Mouse (Mus musculus): ENCODE measurements around the gene Sergef. TPM values are rescaled to one million over a fixed set of nuclear protein-coding genes. Genes with fewer than 3 reads are reported as not detected.
"Not testable (repeated sequence)": the region's sequence is repeated elsewhere in the genome, so short reads cannot be mapped to it uniquely, and the experiment has no call there.

Gene Sergef
- 11.0 and 11.4 TPM in 2 replicates for polyA plus RNA-seq (2015; fragmentation: Nextera tagmentation; extraction: Ambion mirVana)

DNA sequence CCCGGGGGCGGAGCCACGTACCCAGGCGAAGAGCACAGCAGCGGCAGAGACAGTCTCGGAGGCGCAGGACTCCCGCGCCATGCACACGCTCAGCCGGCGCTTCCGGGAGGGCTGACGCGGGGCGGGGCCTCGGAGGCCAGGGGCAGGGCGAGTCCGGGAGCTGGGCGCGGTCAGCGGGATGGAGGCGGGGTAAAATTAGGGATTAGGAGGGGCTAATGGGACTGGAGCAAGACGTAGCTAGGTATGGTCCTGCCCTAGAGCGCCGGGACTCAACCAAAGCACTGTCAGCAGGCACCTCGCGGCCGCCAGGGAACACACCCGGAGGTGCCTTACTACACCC lies at the start of gene Sergef:
Sergef (minus strand) TSS at position 116 of the 340 bp plus-strand sequence.
- Histone ChIP-seq H3K4me2 (ENCODE audit: low read depth, low read length) (peak within 1 kb of the TSS; percentile 93), H3K27ac (ENCODE audit: low read length) (peak within 1 kb of the TSS; percentile 32), H3K27me3 (ENCODE audit: control insufficient read depth, insufficient read depth, low read length) (0 out of 2 replicates have a peak, but pooled peaks cover 2% of the 10 kb centered on the region), H3K4me3 (ENCODE audit: low read length) (peak within 1 kb of the TSS; percentile 74), H3K9me3 (replicated peaks; ENCODE audit: control insufficient read depth, low read length) (no peaks in the 10 kb centered on the region), H3K9ac (ENCODE audit: low read length) (peak within 1 kb of the TSS; percentile 79), H3K36me3 (ENCODE audit: control insufficient read depth, insufficient read depth) (no peaks in the 10 kb centered on the region), H3K4me1 (ENCODE audit: control insufficient read depth, insufficient read depth, low read length) (peaks cover 6% of the 10 kb centered on the region; the same call in 1 of the 2 replicates)
- WGBS = under 1% methylated on average over 30 of the region's 30 CpGs
- ATAC-seq (replicated peaks; ENCODE audit: extremely low read depth, insufficient read depth, low FRiP score) = peak; percentile 92

DNA sequence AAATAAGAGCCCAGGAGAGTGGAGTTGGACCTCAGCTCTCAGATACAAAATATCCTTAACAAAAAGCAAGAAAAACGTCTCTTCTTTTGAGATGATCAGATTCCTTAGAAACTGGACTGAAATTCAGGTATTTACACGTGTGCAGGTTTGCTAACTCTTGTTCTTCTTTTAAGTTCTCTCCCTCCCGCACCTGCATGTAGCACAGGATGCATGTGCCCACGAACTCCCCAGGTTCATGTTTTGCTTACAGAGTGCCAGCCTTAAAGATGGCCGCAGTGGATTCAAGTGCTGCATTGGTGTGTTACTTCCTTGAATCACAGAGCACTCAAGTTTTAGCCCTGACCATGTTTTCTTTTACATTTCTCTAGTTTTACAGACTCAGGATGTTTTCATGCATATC lies 47.2 kb upstream of the Sergef start:
- Histone ChIP-seq H3K4me1 (ENCODE audit: control insufficient read depth, insufficient read depth, low read length) (no peaks in the 10 kb centered on the region), H3K9ac (ENCODE audit: low read length) (no peak overlapping the region), H3K9me3 (replicated peaks; ENCODE audit: control insufficient read depth, low read length) (0 out of 2 replicates have a peak, but pooled peaks cover 3% of the 10 kb centered on the region), H3K4me2 (ENCODE audit: low read depth, low read length) (no peak overlapping the region), H3K27ac (ENCODE audit: low read length) (no peak overlapping the region), H3K4me3 (ENCODE audit: low read length) (no peak overlapping the region), H3K27me3 (ENCODE audit: control insufficient read depth, insufficient read depth, low read length) (no peaks in the 10 kb centered on the region), H3K36me3 (ENCODE audit: control insufficient read depth, insufficient read depth) (peaks cover 13% of the 10 kb centered on the region)
- ATAC-seq (replicated peaks; ENCODE audit: extremely low read depth, insufficient read depth, low FRiP score) = no peak
- WGBS = 84% methylated on average over 5 of the region's 5 CpGs

DNA sequence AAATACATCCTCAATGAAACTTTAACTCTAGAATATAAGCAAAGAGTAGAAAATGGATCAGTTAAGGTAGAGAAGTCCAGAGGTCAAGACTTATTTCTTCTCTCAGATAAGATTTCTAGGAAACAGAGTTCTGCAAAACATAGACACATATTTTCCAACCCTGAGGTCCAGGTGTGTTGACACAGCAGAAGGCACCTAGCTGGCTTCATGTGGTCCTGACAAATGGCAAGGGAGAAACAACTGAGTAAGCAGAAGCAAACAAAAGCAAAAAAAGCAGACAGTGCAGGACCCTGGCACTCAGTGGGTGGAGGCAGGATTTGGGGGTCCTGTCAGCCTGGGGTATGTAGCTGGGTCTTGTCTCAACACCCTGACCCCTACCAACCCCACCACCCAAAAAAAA lies 41.1 kb upstream of the Sergef start:
- no peaks in the 10 kb centered on the region for H3K27me3 ChIP-seq (ENCODE audit: control insufficient read depth, insufficient read depth, low read length)
- H3K4me2 ChIP-seq (ENCODE audit: low read depth, low read length) = no peak overlapping the region
- H3K9ac ChIP-seq (ENCODE audit: low read length) = no peak overlapping the region
- H3K9me3 ChIP-seq (replicated peaks; ENCODE audit: control insufficient read depth, low read length) = 0 out of 2 replicates have a peak, but pooled peaks cover 3% of the 10 kb centered on the region
- no peak overlapping the region for H3K4me3 ChIP-seq (ENCODE audit: low read length)
- no peak for ATAC-seq (replicated peaks; ENCODE audit: extremely low read depth, insufficient read depth, low FRiP score)
- no peaks in the 10 kb centered on the region for H3K36me3 ChIP-seq (ENCODE audit: control insufficient read depth, insufficient read depth)
- no peak overlapping the region for H3K27ac ChIP-seq (ENCODE audit: low read length)
- no peaks in the 10 kb centered on the region for H3K4me1 ChIP-seq (ENCODE audit: control insufficient read depth, insufficient read depth, low read length)

DNA sequence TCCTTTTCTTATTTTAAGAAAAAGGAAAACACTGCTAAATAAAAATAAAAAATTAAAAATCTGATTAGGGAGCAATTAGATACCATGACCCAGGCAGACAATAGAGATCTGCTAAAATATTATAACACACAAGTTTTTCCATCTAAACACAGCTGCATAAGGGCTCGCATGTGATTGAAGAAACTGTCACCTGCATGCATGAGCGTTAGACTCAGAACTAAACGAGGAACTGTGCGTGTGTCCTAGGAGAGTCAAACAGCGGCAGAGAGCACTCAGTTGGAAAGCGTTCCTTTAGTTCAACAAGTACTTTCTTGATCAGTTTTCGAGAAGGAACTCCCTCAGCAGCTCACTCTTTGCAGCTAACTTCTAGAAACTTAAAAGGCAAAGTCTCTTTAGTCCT lies 39.4 kb upstream of the Sergef start:
- H3K27me3 ChIP-seq (ENCODE audit: control insufficient read depth, insufficient read depth, low read length); H3K36me3 ChIP-seq (ENCODE audit: control insufficient read depth, insufficient read depth); H3K9me3 ChIP-seq (replicated peaks; ENCODE audit: control insufficient read depth, low read length); H3K27ac ChIP-seq (ENCODE audit: low read length); H3K4me1 ChIP-seq (ENCODE audit: control insufficient read depth, insufficient read depth, low read length); H3K4me3 ChIP-seq (ENCODE audit: low read length); H3K4me2 ChIP-seq (ENCODE audit: low read depth, low read length); ATAC-seq (replicated peaks; ENCODE audit: extremely low read depth, insufficient read depth, low FRiP score); H3K9ac ChIP-seq (ENCODE audit: low read length): not testable (repeated sequence)
- WGBS = 79% methylated on average over 7 of the region's 7 CpGs

DNA sequence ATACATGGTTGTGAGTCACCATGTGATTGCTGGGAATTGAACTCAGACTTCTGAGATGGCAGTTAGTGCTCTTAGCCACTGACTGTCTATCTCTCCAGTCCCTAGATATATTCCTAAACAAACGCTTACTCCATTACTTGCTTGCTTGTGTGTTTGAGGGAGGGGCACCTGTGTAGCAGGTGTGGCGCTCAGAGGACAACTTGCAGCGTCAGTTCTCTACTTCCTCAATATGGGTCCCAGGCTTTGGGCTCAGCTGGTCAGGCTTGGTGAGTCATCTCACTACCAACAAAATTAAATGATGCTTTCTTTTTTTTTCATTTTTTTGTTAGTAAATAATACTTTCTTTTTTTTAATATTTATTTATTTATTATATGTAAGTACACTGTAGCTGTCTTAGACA lies 38.8 kb upstream of the Sergef start:
- WGBS = 70% methylated on average over 3 of the region's 3 CpGs

DNA sequence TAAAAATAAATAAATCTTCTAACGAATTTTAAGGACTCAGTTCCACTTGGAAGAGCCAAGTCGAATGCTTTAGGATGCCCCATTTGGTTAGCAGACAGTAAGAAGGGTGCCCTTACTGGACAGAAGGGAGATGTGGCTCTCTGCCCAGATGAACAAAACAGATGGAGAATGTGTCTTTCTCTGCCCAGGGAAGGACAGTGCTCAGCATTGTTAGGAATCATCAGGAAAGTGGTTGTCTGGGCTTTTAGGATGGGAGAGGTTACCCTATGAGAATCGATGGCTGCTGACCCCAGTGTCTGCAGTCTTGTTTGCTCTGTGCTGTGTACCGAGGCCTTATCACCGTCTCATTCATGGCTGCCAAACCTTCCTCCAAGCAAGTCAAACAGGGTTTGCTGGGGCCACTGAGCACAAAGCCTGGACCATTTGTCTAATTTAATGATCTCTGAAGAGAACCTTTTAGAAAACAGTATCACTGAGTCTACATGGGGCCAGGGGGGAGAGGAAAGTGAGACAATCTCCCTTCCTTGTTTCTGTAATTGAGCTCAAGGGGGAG lies 37.3 kb upstream of the Sergef start:
- no peak for ATAC-seq (replicated peaks; ENCODE audit: extremely low read depth, insufficient read depth, low FRiP score)
- no peaks in the 10 kb centered on the region for H3K4me1 ChIP-seq (ENCODE audit: control insufficient read depth, insufficient read depth, low read length)
- no peak overlapping the region for H3K27ac ChIP-seq (ENCODE audit: low read length)
- WGBS = 48% methylated on average over 5 of the region's 5 CpGs
- no peak overlapping the region for H3K4me3 ChIP-seq (ENCODE audit: low read length)
- no peak overlapping the region for H3K9ac ChIP-seq (ENCODE audit: low read length)
- no peaks in the 10 kb centered on the region for H3K36me3 ChIP-seq (ENCODE audit: control insufficient read depth, insufficient read depth)
- H3K4me2 ChIP-seq (ENCODE audit: low read depth, low read length) = no peak overlapping the region
- no peaks in the 10 kb centered on the region for H3K9me3 ChIP-seq (replicated peaks; ENCODE audit: control insufficient read depth, low read length)
- no peaks in the 10 kb centered on the region for H3K27me3 ChIP-seq (ENCODE audit: control insufficient read depth, insufficient read depth, low read length)

More for the DNA sequence above, 38.8 kb upstream of the Sergef start:
- ATAC-seq (replicated peaks; ENCODE audit: extremely low read depth, insufficient read depth, low FRiP score) = no peak
- Histone ChIP-seq H3K4me2 (ENCODE audit: low read depth, low read length) (no peak overlapping the region), H3K9ac (ENCODE audit: low read length) (no peak overlapping the region), H3K4me1 (ENCODE audit: control insufficient read depth, insufficient read depth, low read length) (no peaks in the 10 kb centered on the region), H3K27ac (ENCODE audit: low read length) (no peak overlapping the region), H3K36me3 (ENCODE audit: control insufficient read depth, insufficient read depth) (no peaks in the 10 kb centered on the region), H3K4me3 (ENCODE audit: low read length) (no peak overlapping the region), H3K27me3 (ENCODE audit: control insufficient read depth, insufficient read depth, low read length) (no peaks in the 10 kb centered on the region), H3K9me3 (replicated peaks; ENCODE audit: control insufficient read depth, low read length) (0 out of 2 replicates have a peak, but pooled peaks cover 3% of the 10 kb centered on the region)

DNA sequence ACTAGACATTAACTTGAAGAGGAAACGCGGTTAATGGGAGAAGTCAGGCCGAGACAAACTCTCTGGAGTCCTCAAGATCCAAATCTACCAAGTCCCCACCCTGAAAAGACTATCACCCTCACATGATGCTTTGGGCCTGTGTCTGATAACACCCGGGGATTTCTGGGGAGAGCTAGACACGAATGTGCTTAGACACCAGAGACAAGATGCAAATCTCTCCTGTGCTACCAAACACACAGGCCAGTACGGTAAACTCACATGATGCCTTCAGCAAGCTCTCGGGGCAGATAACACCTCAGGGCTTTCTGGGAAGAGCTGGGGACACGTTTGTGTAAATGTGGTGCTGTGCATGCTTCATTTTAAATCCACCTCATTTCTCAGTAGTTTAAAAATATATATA lies 36.3 kb upstream of the Sergef start:
- Histone ChIP-seq H3K4me2 (ENCODE audit: low read depth, low read length) (no peak overlapping the region), H3K4me3 (ENCODE audit: low read length) (no peak overlapping the region), H3K4me1 (ENCODE audit: control insufficient read depth, insufficient read depth, low read length) (no peaks in the 10 kb centered on the region), H3K36me3 (ENCODE audit: control insufficient read depth, insufficient read depth) (no peaks in the 10 kb centered on the region), H3K27ac (ENCODE audit: low read length) (no peak overlapping the region), H3K9ac (ENCODE audit: low read length) (no peak overlapping the region), H3K27me3 (ENCODE audit: control insufficient read depth, insufficient read depth, low read length) (no peaks in the 10 kb centered on the region), H3K9me3 (replicated peaks; ENCODE audit: control insufficient read depth, low read length) (no peaks in the 10 kb centered on the region)
- WGBS = 68% methylated on average over 8 of the region's 8 CpGs
- ATAC-seq (replicated peaks; ENCODE audit: extremely low read depth, insufficient read depth, low FRiP score) = no peak

DNA sequence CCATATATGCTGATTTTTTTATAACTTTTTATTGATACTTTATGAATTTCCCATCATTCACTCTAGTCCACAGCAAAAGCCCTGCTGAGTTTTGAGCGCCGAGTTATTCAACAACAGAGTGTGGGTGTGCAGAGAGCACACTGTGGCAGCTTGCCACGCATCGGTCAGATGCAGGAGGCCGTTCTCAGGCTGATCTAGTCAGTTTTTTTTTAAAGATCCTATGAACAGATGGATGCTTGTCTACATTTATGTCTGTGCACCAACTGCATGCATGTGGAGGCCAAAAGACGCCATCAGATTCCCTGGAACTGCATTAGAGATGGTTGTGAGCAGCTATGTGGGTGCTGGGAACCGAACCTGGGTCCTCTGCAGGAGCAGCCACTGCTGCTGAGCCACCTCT lies 35.5 kb upstream of the Sergef start:
- WGBS = 82% methylated on average over 7 of the region's 7 CpGs
- H3K4me2 ChIP-seq (ENCODE audit: low read depth, low read length) = no peak overlapping the region
- H3K9me3 ChIP-seq (replicated peaks; ENCODE audit: control insufficient read depth, low read length) = no peaks in the 10 kb centered on the region

DNA sequence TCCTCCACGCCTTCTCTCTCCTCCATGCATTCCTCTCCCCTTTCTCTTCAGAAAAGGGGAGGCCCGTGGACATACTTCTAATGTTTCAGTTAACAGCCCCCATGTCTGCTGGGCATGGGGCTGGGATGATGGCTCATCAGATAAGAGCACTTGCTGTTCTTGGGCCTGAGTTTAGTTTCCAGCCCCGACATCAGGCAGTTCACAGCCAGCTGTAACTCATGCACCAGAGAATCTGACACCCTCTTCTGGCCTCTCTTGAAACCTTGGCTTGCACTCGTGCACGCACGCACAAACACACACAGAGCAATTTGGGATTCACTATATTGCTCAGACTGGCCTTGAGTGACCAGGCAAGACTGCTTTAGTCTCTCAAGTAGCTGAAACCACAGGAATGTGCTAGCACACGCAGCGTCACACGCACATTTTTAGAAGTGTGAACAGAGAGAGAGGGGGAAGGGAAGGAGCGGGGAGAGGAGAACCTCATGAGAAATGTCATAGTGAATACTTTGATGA lies 32.6 kb upstream of the Sergef start, which contains the start of gene Tph1:
Tph1 (minus strand) TSS at position 378 of the 513 bp plus-strand sequence.
- Histone ChIP-seq H3K4me1 (ENCODE audit: control insufficient read depth, insufficient read depth, low read length) (peaks cover 2% of the 10 kb centered on the region; the same call in 1 of the 2 replicates), H3K27ac (ENCODE audit: low read length) (no peak within 1 kb of the TSS), H3K9ac (ENCODE audit: low read length) (no peak within 1 kb of the TSS), H3K4me3 (ENCODE audit: low read length) (no peak within 1 kb of the TSS), H3K27me3 (ENCODE audit: control insufficient read depth, insufficient read depth, low read length) (no peaks in the 10 kb centered on the region; the same call in 1 of the 2 replicates), H3K4me2 (ENCODE audit: low read depth, low read length) (no peak within 1 kb of the TSS), H3K9me3 (replicated peaks; ENCODE audit: control insufficient read depth, low read length) (no peaks in the 10 kb centered on the region), H3K36me3 (ENCODE audit: control insufficient read depth, insufficient read depth) (no peaks in the 10 kb centered on the region)
- no peak for ATAC-seq (replicated peaks; ENCODE audit: extremely low read depth, insufficient read depth, low FRiP score)
- WGBS = 30% methylated on average over 10 of the region's 10 CpGs

More for the DNA sequence above, 35.5 kb upstream of the Sergef start:
- H3K27ac ChIP-seq (ENCODE audit: low read length) = no peak overlapping the region
- H3K9ac ChIP-seq (ENCODE audit: low read length) = no peak overlapping the region
- no peaks in the 10 kb centered on the region for H3K36me3 ChIP-seq (ENCODE audit: control insufficient read depth, insufficient read depth)
- H3K4me3 ChIP-seq (ENCODE audit: low read length) = no peak overlapping the region
- H3K27me3 ChIP-seq (ENCODE audit: control insufficient read depth, insufficient read depth, low read length) = no peaks in the 10 kb centered on the region
- no peak for ATAC-seq (replicated peaks; ENCODE audit: extremely low read depth, insufficient read depth, low FRiP score)
- H3K4me1 ChIP-seq (ENCODE audit: control insufficient read depth, insufficient read depth, low read length) = no peaks in the 10 kb centered on the region
